Mouse (Mus musculus) ES-E14 (cell line): Measurements from ENCODE around the gene Nr1h4. TPM values are rescaled to one million over a fixed set of nuclear protein-coding genes. Genes with fewer than 3 reads are reported as not detected.

Experiments
- DNase-seq: peaks from one replicate; pipeline ENCODE4 v3.0.0-alpha.2; 2013; ENCODE audit warnings: low read depth, low spot score
- H3K27ac ChIP-seq: 2 replicates; pipeline ENCODE4 v1.5.1; 2012; ENCODE audit warnings: low read depth, mild to moderate bottlenecking, low read length, moderate library complexity, mixed read lengths; ENCODE audit not compliant: poor library complexity, insufficient read depth, severe bottlenecking
- H3K36me3 ChIP-seq: 2 replicates; pipeline ENCODE4 v1.6.1; 2012; ENCODE audit warnings: mild to moderate bottlenecking, low read length, moderate library complexity, mixed read lengths; ENCODE audit not compliant: control insufficient read depth, poor library complexity, insufficient read depth, severe bottlenecking
- H3K4me1 ChIP-seq, 2 experiments: fragments of 150-350 bp in 1 of 2; sonication (generic) in 1 of 2; 2 replicates each; pipeline ENCODE4 v1.6.1; 2012; ENCODE audit warnings: low read length in 2 of 2, mild to moderate bottlenecking in 1 of 2, mixed read lengths in 1 of 2; ENCODE audit not compliant: control insufficient read depth in 2 of 2, insufficient read depth in 2 of 2, poor library complexity in 1 of 2
- H3K4me3 ChIP-seq, 2 experiments: fragments of 150-350 bp in 1 of 2; sonication (generic) in 1 of 2; 2 replicates each; pipeline ENCODE4 v1.5.1; 2012; ENCODE audit warnings: low read length in 2 of 2, low read depth in 1 of 2, mild to moderate bottlenecking in 1 of 2, mixed read lengths in 1 of 2; ENCODE audit not compliant: insufficient read depth in 1 of 2, poor library complexity in 1 of 2, severe bottlenecking in 1 of 2
- H3K9ac ChIP-seq: 2 replicates; pipeline ENCODE4 v1.6.1; 2012; ENCODE audit warnings: low read depth, mild to moderate bottlenecking, low read length, mixed read lengths; ENCODE audit not compliant: poor library complexity, insufficient read depth, severe bottlenecking
- H3K9me3 ChIP-seq: fragments of 150-350 bp; sonication (generic); 2 replicates; pipeline ENCODE4 v1.6.1; 2012; ENCODE audit warnings: low read depth, mild to moderate bottlenecking, low read length; ENCODE audit not compliant: control insufficient read depth, insufficient read depth
- CHD2 ChIP-seq: IDR thresholded peaks from 2 replicates; pipeline ENCODE4 v1.6.1; 2014; ENCODE audit warnings: mild to moderate bottlenecking, low read depth, low read length, inconsistent platforms
- HCFC1 ChIP-seq: IDR thresholded peaks from 2 replicates; pipeline ENCODE4 v1.6.1; 2012; ENCODE audit warnings: low read length, inconsistent platforms, borderline replicate concordance; ENCODE audit not compliant: insufficient read depth
- MAFK ChIP-seq: IDR thresholded peaks from 2 replicates; pipeline ENCODE4 v1.6.1; 2014; ENCODE audit warnings: mild to moderate bottlenecking, low read depth, low read length, inconsistent platforms; ENCODE audit not compliant: insufficient read depth
- ZC3H11A ChIP-seq: IDR thresholded peaks from 2 replicates; pipeline ENCODE4 v1.6.1; 2012; ENCODE audit warnings: low read depth, mild to moderate bottlenecking, inconsistent platforms, low read length, borderline replicate concordance
- ZNF384 ChIP-seq: IDR thresholded peaks from 2 replicates; pipeline ENCODE4 v1.6.1; 2012; ENCODE audit warnings: low read depth, low read length, inconsistent platforms
- in situ Hi-C, 2 experiments: fragments of 600-800 bp; cut with MboI; formaldehyde crosslinking; loops; one replicate each; pipeline ENCODE4 v1.15.1; 2025; ENCODE audit warnings: low sequenced_read_pairs in 2 of 2, inconsistent platforms in 1 of 2; ENCODE audit not compliant: unreplicated experiment in 2 of 2
- total RNA-seq: library from RNA; depleted of rRNA; stranded (reverse); fragments of 300-350 nt; gene quantifications from 2 replicates; pipeline ENCODE4 v1.2.3, GENCODE M21; 2012; rRNA removed

Nr1h4 gene
- 0.21 TPM in 1 of 2 replicates, not detected in the other for total RNA-seq

DNA sequence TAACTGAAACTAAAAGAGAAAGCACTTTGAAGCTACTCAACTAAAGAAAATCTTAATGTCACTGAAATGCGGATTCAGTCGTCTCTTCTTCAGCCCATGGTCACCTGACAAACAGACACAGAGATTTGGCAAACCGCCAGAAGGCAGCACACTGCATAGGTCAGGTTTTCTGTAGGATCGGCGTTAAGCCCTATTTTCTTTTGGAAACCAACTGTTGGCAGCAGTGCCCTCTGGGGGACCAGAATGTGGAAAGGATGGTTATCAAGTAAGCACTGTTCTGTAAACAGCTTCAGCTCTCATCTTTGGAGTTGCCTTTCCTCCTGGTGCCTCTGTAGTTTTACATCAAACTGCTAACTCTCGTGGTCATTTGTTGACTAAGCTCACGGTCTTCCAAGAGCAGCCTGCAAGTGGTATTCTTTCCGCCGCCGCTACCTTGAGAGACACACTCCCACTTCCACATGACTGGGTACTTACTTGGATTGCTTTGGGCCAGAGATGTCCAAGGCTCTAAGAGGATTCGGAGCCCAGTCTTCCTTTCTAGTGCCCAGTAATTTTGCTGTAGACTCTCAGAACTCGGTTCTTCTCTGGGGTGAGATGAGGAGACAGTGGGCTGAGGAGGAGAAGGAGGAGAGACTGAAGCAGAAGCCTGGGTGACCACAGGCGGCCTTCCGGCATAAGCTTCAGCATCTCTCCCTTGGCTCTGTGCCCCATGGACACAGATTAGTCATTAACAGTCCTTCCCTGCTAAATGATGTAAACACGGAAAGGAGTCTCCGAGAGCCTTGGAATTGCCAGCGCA, at the start of gene Nr1h4:
TSS of gene Nr1h4 (minus strand) at position 657 of the 799 bp plus-strand sequence.
- Histone ChIP-seq H3K36me3 (no peaks in the 10 kb centered on the region), H3K4me1 (no peaks in the 10 kb centered on the region; a peak in 1 of 4 replicates), H3K9me3 (no peaks in the 10 kb centered on the region), H3K4me3 (no peak within 1 kb of the TSS), H3K27ac (no peak within 1 kb of the TSS), H3K9ac (no peak within 1 kb of the TSS)
- TF ChIP-seq CHD2 (no peak), ZC3H11A (no peak), HCFC1 (no peak), MAFK (no peak), ZNF384 (no peak)
- no peak for DNase-seq
- in situ Hi-C loops: no loop called here

DNA sequence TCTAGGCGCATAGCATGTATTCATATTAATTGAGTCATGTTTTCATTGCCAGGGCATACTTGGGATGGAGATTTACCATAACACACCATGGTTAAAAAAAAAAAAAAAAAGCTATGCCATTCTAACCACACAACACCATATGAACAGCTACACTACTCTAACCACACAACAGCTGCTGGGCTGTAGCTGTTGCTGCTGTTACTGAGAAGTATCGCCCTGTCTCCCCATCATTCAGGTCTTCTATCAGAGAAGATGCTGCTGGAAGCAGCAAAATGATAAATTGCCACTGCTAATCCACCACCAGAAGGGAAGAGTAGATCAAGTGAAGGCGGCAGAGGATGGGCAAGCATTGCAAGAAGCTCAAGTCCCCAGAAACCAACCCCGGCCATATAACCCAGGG, 45.4 kb upstream of the Nr1h4 start:
- H3K4me1 ChIP-seq: no peaks in the 10 kb centered on the region
- H3K9ac ChIP-seq: no peak overlapping the region
- in situ Hi-C loops: no loop called here
- no peak for DNase-seq
- TF ChIP-seq ZNF384: no peak
- no peak for TF ChIP-seq ZC3H11A
- no peaks in the 10 kb centered on the region for H3K36me3 ChIP-seq
- H3K4me3 ChIP-seq: no peak overlapping the region
- no peak overlapping the region for H3K27ac ChIP-seq
- no peaks in the 10 kb centered on the region for H3K9me3 ChIP-seq

DNA sequence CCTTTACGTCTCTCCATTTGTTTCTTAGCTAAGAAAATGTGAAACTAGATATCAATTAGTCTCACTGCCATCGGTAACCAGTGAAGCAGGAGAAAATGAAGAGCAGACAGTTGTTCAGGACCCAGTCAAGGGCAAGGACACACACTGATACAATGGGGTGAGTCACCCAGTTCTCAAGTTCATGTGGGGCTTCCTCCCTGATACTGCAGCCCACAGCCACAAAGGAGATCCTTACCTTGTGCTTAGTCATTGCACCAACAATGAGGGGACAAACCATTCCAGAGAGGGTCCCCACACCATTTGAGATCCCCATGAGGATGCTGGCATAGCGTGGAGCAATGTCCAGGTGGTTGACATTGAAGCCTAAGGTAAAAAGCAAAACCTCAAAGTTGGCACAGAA, 44.3 kb upstream of the Nr1h4 start:
- Histone ChIP-seq H3K27ac (no peak overlapping the region), H3K9me3 (no peaks in the 10 kb centered on the region), H3K4me1 (no peaks in the 10 kb centered on the region), H3K9ac (no peak overlapping the region), H3K4me3 (no peak overlapping the region), H3K36me3 (no peaks in the 10 kb centered on the region)
- DNase-seq: no peak
- TF ChIP-seq ZNF384: no peak
- no peak for TF ChIP-seq MAFK
- TF ChIP-seq HCFC1: no peak
- no peak for TF ChIP-seq ZC3H11A
- no peak for TF ChIP-seq CHD2
- in situ Hi-C loops: no loop called here

DNA sequence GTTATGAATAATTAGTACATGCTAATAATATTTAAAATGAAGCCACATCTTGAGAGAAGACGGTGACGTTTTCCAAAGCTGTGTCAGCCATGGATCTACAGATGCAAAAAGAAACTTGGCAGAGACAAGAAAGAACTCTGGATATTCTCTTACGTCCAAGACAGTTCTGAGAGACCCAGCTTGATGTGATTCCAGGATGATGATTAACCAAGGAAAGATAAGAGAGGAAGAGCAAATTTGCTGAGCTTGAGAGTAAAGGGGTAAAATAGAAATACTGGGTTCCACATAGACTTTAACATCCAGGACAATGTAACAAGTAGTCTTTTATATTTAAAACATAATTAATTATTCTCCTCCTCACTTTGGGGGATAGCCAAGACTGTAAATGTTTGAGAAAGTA, 40.0 kb upstream of the Nr1h4 start:
- no peak overlapping the region for H3K27ac ChIP-seq
- TF ChIP-seq CHD2 (no peak), HCFC1 (no peak), MAFK (no peak), ZNF384 (no peak), ZC3H11A (no peak)
- H3K4me3 ChIP-seq: no peak overlapping the region
- in situ Hi-C loops: no loop called here
- no peaks in the 10 kb centered on the region for H3K4me1 ChIP-seq
- H3K9me3 ChIP-seq: no peaks in the 10 kb centered on the region
- DNase-seq: no peak
- H3K36me3 ChIP-seq: no peaks in the 10 kb centered on the region
- H3K9ac ChIP-seq: no peak overlapping the region

- Histone ChIP-seq H3K9ac (no peak overlapping the region), H3K4me1 (no peaks in the 10 kb centered on the region), H3K36me3 (no peaks in the 10 kb centered on the region), H3K4me3 (no peak overlapping the region), H3K9me3 (no peaks in the 10 kb centered on the region), H3K27ac (no peak overlapping the region)
- no peak for TF ChIP-seq HCFC1
- TF ChIP-seq CHD2: no peak
- no peak for DNase-seq
- in situ Hi-C loops: no loop called here
These were observed 39.6 kb upstream of the Nr1h4 start for GRCm38 (mm10) chr10:89572946-89573345.
